Mouse (Mus musculus) midbrain, embryonic 14.5 days (tissue): ENCODE measurements around the gene Itgb5. TPM values are rescaled to one million over a fixed set of nuclear protein-coding genes. Genes with fewer than 3 reads are reported as not detected.
A peak's percentile ranks its signal among the peaks of the same experiment; 100 is the strongest.

ENCODE experiments used
- ATAC-seq: fragments of 200-750 bp; cut with Nextera tagmentation; 2 replicates; pipeline ENCODE4 v1.8.0; 2017; ENCODE audit warnings: moderate number of reproducible peaks, moderate library complexity; ENCODE audit not compliant: low FRiP score, low TSS enrichment
- DNase-seq: peaks from one replicate; pipeline ENCODE4 v3.0.0-alpha.2; 2015
- H3K27ac ChIP-seq: fragments of 300-500 bp; sonication (generic); replicated peaks from 2 replicates; pipeline ENCODE4 v1.5.1; 2014; ENCODE audit warnings: mild to moderate bottlenecking, low read depth, low read length, moderate library complexity
- H3K27me3 ChIP-seq: fragments of 300-500 bp; sonication (generic); 2 replicates; pipeline ENCODE4 v1.6.1; 2014; ENCODE audit warnings: low read length, control low read depth, mixed read lengths; ENCODE audit not compliant: control insufficient read depth, insufficient read depth
- H3K36me3 ChIP-seq: fragments of 300-500 bp; sonication (generic); 2 replicates; pipeline ENCODE4 v1.6.1; 2014; ENCODE audit warnings: low read length, control low read depth; ENCODE audit not compliant: control insufficient read depth, insufficient read depth
- H3K4me1 ChIP-seq: fragments of 300-500 bp; sonication (generic); 2 replicates; pipeline ENCODE4 v1.6.1; 2014; ENCODE audit warnings: mild to moderate bottlenecking, antibody characterized with exemption, low read length, control low read depth; ENCODE audit not compliant: control insufficient read depth, insufficient read depth
- H3K4me2 ChIP-seq: fragments of 300-500 bp; sonication (generic); 2 replicates; pipeline ENCODE4 v1.6.1; 2014; ENCODE audit warnings: mild to moderate bottlenecking, low read length, moderate library complexity
- H3K4me3 ChIP-seq: fragments of 300-500 bp; sonication (generic); replicated peaks from 2 replicates; pipeline ENCODE4 v1.5.1; 2014; ENCODE audit warnings: low read depth, low read length
- H3K9ac ChIP-seq: fragments of 300-500 bp; sonication (generic); replicated peaks from 2 replicates; pipeline ENCODE4 v1.6.1; 2014; ENCODE audit warnings: mild to moderate bottlenecking, low read length, moderate library complexity
- H3K9me3 ChIP-seq: fragments of 300-500 bp; sonication (generic); 2 replicates; pipeline ENCODE4 v1.6.1; 2016; ENCODE audit warnings: low read length, control low read depth, mixed read lengths; ENCODE audit not compliant: control insufficient read depth
- WGBS: fragments of 180-500 bp; shearing (Covaris S2); extraction: QIAGEN DNeasy Blood & Tissue Kit; methylation state at CpG from one replicate; pipeline ENCODE4 v1.1.7; 2014; 5-methylcytosine and 5-hydroxymethylcytosine counted together
- polyA plus RNA-seq: library from polyadenylated mRNA; unstranded; fragments of >200 nt; fragmentation: Nextera tagmentation; extraction: Ambion mirVana; gene quantifications from 2 replicates; pipeline ENCODE4 v1.2.1, GENCODE M21; 2014

The Itgb5 gene
- polyA plus RNA-seq, 1 experiment from 2014 or later = 19.3 TPM

GRCm38 (mm10) chr16:33979855-33980254 lies 150.4 kb downstream of the Itgb5 start:
- no peaks in the 10 kb centered on the region for H3K27me3 ChIP-seq
- no peak overlapping the region for H3K4me3 ChIP-seq
- H3K4me2 ChIP-seq = no peak overlapping the region
- no peak overlapping the region for H3K9ac ChIP-seq
- DNase-seq = no peak
- no peaks in the 10 kb centered on the region for H3K4me1 ChIP-seq
- WGBS = 44% methylated on average over 2 of the region's 2 CpGs
- no peak overlapping the region for H3K27ac ChIP-seq
- no peaks in the 10 kb centered on the region for H3K9me3 ChIP-seq
- no peak for ATAC-seq
- peaks cover 48% of the 10 kb centered on the region for H3K36me3 ChIP-seq

DNA sequence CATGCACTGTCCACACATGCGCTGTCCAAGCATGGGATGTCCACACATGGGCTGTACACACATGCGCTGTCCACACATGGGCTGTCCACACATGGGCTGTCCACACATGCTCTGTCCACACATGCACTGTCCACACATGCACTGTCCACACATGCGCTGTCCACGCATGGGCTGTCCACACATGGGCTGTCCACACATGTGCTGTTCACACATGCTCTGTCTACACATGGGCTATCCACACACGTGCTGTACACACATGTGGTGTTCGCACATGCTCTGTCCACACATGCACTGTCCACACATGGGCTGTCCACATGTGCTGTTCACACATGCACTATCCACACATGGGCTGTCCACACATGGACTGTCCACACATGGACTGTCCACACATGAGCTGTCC lies 154.2 kb downstream of the Itgb5 start:
- 99% methylated on average over 6 of the region's 6 CpGs for WGBS
- H3K36me3 ChIP-seq = peaks cover 49% of the 10 kb centered on the region
- ATAC-seq (no peak), DNase-seq (no peak)
- H3K27ac ChIP-seq = no peak overlapping the region
- no peak overlapping the region for H3K4me2 ChIP-seq
- no peaks in the 10 kb centered on the region for H3K27me3 ChIP-seq
- no peak overlapping the region for H3K9ac ChIP-seq
- H3K4me3 ChIP-seq = no peak overlapping the region
- H3K9me3 ChIP-seq = no peaks in the 10 kb centered on the region
- no peaks in the 10 kb centered on the region for H3K4me1 ChIP-seq

- H3K4me2 ChIP-seq = no peak overlapping the region
- H3K27ac ChIP-seq = no peak overlapping the region
- H3K9me3 ChIP-seq = no peaks in the 10 kb centered on the region
- H3K4me3 ChIP-seq = no peak overlapping the region
- 94% methylated on average over 6 of the region's 6 CpGs for WGBS
- H3K36me3 ChIP-seq = peaks cover 55% of the 10 kb centered on the region
- H3K4me1 ChIP-seq = no peaks in the 10 kb centered on the region
- H3K9ac ChIP-seq = no peak overlapping the region
- DNase-seq (no peak), ATAC-seq (no peak)
- H3K27me3 ChIP-seq = no peaks in the 10 kb centered on the region
Observed at GRCm38 (mm10) chr16:33985372-33985771, 155.9 kb downstream of the Itgb5 start.

GRCm38 (mm10) chr16:33986993-33987392 lies 157.5 kb downstream of the Itgb5 start:
- WGBS = 93% methylated on average over 7 of the region's 7 CpGs
- no peak for ATAC-seq
- Histone ChIP-seq H3K4me1 (no peaks in the 10 kb centered on the region), H3K27ac (no peak overlapping the region), H3K9me3 (no peaks in the 10 kb centered on the region), H3K9ac (no peak overlapping the region), H3K36me3 (peaks cover 55% of the 10 kb centered on the region), H3K4me3 (no peak overlapping the region), H3K27me3 (no peaks in the 10 kb centered on the region), H3K4me2 (no peak overlapping the region)
- no peak for DNase-seq

DNA sequence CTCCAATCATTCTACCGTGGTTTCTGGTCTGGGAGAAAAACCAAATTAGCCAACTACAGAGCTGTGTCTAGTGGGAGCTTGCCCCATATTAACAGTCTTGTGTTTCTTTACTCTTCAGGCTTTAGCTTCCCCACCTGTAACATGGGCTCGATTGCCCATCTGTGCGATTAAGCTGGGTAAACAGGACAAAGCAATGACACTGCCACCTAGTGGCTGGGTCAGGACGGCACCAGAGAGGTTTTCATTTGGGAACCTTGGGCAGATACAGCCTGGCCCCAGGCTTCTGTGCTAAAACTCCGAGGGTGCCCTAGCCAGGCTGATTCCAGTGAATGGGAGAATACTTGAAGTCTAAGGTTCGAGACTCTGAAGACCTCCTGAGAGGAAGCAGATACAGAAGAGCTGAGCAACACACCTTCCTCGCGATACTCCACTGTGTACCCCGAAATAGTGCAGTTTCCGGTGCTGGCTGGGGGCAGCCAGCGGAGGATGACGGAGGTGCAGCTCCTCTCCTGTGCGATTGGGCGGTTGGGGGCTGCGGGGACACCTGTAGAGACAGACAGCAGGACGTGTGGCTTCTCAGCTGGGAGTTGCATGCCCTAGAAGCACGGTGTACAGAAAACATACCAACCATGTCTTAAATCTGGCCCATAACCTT lies 159.0 kb downstream of the Itgb5 start:
- Histone ChIP-seq H3K4me1 (no peaks in the 10 kb centered on the region), H3K27ac (no peak overlapping the region), H3K4me3 (no peak overlapping the region), H3K9ac (no peak overlapping the region), H3K27me3 (no peaks in the 10 kb centered on the region), H3K36me3 (peaks cover 51% of the 10 kb centered on the region), H3K9me3 (no peaks in the 10 kb centered on the region), H3K4me2 (no peak overlapping the region)
- WGBS = 63% methylated on average over 17 of the region's 17 CpGs
- ATAC-seq = no peak
- peak; percentile 56 for DNase-seq

GRCm38 (mm10) chr16:33989106-33989505 lies 159.6 kb downstream of the Itgb5 start:
- Histone ChIP-seq H3K4me2 (no peak overlapping the region), H3K4me3 (no peak overlapping the region), H3K27ac (no peak overlapping the region), H3K9ac (no peak overlapping the region), H3K4me1 (no peaks in the 10 kb centered on the region), H3K9me3 (no peaks in the 10 kb centered on the region), H3K36me3 (peaks cover 45% of the 10 kb centered on the region), H3K27me3 (no peaks in the 10 kb centered on the region)
- DNase-seq = no peak
- ATAC-seq = no peak
- WGBS = 96% methylated on average over 1 of the region's 1 CpGs

- H3K36me3 ChIP-seq = peaks cover 38% of the 10 kb centered on the region
- DNase-seq (no peak), ATAC-seq (no peak)
- no peak overlapping the region for H3K9ac ChIP-seq
- no peaks in the 10 kb centered on the region for H3K27me3 ChIP-seq
- no peak overlapping the region for H3K4me3 ChIP-seq
- WGBS = 81% methylated on average over 4 of the region's 4 CpGs
- H3K9me3 ChIP-seq = no peaks in the 10 kb centered on the region
- no peak overlapping the region for H3K4me2 ChIP-seq
- no peak overlapping the region for H3K27ac ChIP-seq
- H3K4me1 ChIP-seq = no peaks in the 10 kb centered on the region
Observed at GRCm38 (mm10) chr16:33990712-33991111, 161.2 kb downstream of the Itgb5 start.

- H3K27ac ChIP-seq = no peak overlapping the region
- no peaks in the 10 kb centered on the region for H3K27me3 ChIP-seq
- ATAC-seq (no peak), DNase-seq (no peak)
- 87% methylated on average over 6 of the region's 6 CpGs for WGBS
- H3K9ac ChIP-seq = no peak overlapping the region
- no peaks in the 10 kb centered on the region for H3K4me1 ChIP-seq
- H3K9me3 ChIP-seq = no peaks in the 10 kb centered on the region
- no peak overlapping the region for H3K4me2 ChIP-seq
- H3K4me3 ChIP-seq = no peak overlapping the region
- H3K36me3 ChIP-seq = peaks cover 10% of the 10 kb centered on the region
Observed at GRCm38 (mm10) chr16:33994321-33994720, 164.9 kb downstream of the Itgb5 start.

DNA sequence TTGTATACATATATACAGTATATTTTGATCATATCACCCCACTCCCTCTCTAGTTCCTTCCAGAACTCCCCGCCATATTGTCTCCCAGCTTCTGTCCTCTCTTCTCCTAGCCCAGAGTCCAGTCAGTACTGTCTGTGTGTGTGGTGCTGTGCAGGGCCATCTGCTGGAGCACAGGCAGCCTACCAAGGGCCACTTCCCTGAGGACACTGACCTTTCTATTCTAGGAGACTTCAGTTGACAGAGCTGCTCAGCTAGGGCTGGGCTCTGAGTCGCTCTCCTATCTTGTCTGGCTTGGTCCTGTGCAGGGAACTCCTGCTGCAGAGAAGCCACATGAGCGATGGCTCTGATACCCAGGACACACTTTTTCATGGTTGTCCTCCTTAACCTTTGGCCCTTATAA lies 166.0 kb downstream of the Itgb5 start:
- no peaks in the 10 kb centered on the region for H3K27me3 ChIP-seq
- no peak overlapping the region for H3K9ac ChIP-seq
- H3K9me3 ChIP-seq = no peaks in the 10 kb centered on the region
- no peak for ATAC-seq
- H3K4me1 ChIP-seq = no peaks in the 10 kb centered on the region
- WGBS = 88% methylated on average over 3 of the region's 3 CpGs
- peaks cover 6% of the 10 kb centered on the region for H3K36me3 ChIP-seq
- H3K4me3 ChIP-seq = no peak overlapping the region
- no peak overlapping the region for H3K4me2 ChIP-seq
- DNase-seq = no peak
- no peak overlapping the region for H3K27ac ChIP-seq
